Mouse (Mus musculus): ENCODE measurements around the gene Nos3. TPM values are rescaled to one million over a fixed set of nuclear protein-coding genes. Genes with fewer than 3 reads are reported as not detected.

Gene Nos3
- polyA plus RNA-seq, 1 experiment from 2014 or later, result 9.2 TPM

DNA sequence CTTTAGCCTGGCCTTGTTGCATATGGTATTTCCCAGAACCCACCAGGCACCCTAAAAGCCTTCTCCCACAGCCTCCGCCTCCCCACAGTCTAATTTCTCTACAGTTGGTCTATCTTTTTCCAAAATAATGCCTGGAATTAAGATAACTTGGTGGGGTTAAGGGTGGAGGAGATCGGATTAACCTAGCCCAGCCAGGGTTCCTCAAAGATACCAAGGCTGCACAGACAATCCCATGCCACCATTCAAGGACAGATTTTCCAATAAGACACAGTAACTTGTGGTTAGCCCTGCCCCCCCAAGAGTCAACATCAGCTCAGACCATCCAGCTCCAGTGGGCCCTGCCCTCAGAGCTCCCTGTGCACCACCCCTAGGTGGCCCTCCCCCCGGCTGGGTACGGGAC is 15.9 kb downstream of the Nos3 start:
- Histone ChIP-seq H3K9ac (replicated peaks) (no peak overlapping the region), H3K4me3 (no peak overlapping the region), H3K4me1 (peaks cover 10% of the 10 kb centered on the region), H3K27ac (replicated peaks) (no peak overlapping the region), H3K36me3 (no peaks in the 10 kb centered on the region), H3K4me2 (replicated peaks) (no peak overlapping the region), H3K9me3 (no peaks in the 10 kb centered on the region), H3K27me3 (peaks cover 10% of the 10 kb centered on the region)
- WGBS, result 94% methylated on average over 4 of the region's 4 CpGs
- ATAC-seq (ENCODE audit: low FRiP score, low read depth), result no peak

DNA sequence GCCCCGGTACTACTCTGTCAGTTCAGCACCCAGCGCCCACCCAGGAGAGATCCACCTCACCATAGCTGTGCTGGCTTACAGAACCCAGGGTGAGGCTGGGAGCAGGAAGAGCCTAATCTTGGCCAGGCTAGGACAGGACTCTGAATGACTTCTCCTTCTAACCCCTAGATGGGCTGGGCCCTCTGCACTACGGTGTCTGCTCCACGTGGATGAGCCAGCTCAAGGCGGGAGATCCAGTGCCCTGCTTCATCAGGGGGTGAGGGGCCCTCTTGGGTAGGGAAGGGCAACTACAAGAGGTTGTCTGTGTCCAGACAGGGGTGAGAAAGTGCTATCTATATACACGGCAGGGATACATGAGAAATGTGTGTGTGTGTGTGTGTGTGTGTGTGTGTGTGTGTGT is 16.9 kb downstream of the Nos3 start:
- Histone ChIP-seq H3K36me3 (no peaks in the 10 kb centered on the region), H3K4me2 (replicated peaks) (no peak overlapping the region), H3K27me3 (peaks cover 20% of the 10 kb centered on the region), H3K4me1 (peaks cover 10% of the 10 kb centered on the region), H3K27ac (replicated peaks) (no peak overlapping the region), H3K9me3 (no peaks in the 10 kb centered on the region), H3K9ac (replicated peaks) (no peak overlapping the region), H3K4me3 (no peak overlapping the region)
- WGBS, result 69% methylated on average over 6 of the region's 6 CpGs
- no peak for ATAC-seq (ENCODE audit: low FRiP score, low read depth)

DNA sequence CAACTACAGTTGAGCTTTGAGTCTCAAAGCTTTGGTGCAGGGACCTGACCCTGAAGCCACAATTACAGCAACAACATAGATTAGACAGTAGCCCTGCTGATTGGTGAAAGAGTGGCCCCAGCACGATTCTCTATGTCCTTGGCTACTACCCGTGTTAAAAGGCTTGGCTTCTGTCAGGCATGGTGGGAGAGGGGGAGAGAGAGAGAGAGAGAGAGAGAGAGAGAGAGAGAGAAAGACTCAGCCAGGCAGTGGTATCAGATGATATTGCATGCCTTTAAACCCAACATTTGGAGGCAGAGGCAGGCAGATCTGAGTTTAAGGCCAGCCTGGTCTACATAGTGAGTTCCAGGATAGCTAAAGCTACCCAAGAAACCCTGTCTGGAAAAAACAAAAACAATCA is 17.4 kb downstream of the Nos3 start:
- H3K4me2 ChIP-seq (replicated peaks), result no peak overlapping the region
- H3K27me3 ChIP-seq, result peaks cover 25% of the 10 kb centered on the region
- WGBS, result 65% methylated on average over 2 of the region's 2 CpGs
- H3K9me3 ChIP-seq, result no peaks in the 10 kb centered on the region
- H3K4me3 ChIP-seq, result no peak overlapping the region
- H3K27ac ChIP-seq (replicated peaks), result no peak overlapping the region
- ATAC-seq (ENCODE audit: low FRiP score, low read depth), result no peak
- no peak overlapping the region for H3K9ac ChIP-seq (replicated peaks)
- no peaks in the 10 kb centered on the region for H3K36me3 ChIP-seq
- H3K4me1 ChIP-seq, result peaks cover 14% of the 10 kb centered on the region

DNA sequence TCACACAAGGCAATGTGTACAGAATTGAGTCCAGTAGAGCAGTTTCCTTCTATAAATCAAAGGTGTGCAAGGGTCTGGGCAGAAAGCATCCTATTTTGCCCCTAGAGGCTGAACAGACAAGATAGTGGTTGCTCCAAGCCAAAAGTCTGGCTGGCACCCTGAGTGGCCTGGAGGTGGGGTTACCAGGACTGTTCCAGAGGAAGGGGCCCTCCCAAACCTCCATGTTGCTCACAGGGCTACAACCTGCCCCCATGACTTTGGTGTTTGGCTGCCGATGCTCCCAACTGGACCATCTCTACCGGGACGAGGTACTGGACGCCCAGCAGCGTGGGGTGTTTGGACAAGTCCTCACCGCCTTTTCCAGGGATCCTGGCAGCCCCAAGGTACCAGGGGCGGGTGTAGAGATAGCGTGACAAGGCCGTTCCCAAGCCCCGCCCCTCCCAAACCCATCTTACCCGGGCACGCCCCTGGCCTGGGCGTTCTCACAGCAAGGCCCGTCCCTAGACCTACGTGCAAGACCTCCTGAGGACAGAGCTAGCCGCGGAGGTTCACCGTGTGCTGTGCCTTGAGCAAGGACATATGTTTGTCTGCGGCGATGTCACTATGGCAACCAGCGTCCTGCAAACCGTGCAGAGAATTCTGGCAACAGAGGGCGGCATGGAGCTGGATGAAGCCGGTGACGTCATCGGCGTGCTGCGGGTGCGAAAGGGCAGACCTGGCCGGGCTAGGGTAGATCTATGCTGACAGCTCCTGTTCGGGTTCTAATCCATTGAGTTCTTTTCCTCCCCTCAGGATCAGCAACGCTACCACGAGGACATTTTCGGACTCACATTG is 18.6 kb downstream of the Nos3 start:
- peak; percentile 83 for ATAC-seq (ENCODE audit: low FRiP score, low read depth)
- Histone ChIP-seq H3K9me3 (no peaks in the 10 kb centered on the region), H3K9ac (replicated peaks) (peak overlapping the region; percentile 53), H3K36me3 (no peaks in the 10 kb centered on the region), H3K4me2 (replicated peaks) (peak overlapping the region; percentile 70), H3K4me1 (peaks cover 24% of the 10 kb centered on the region), H3K27ac (replicated peaks) (peak overlapping the region; percentile 66), H3K27me3 (peaks cover 38% of the 10 kb centered on the region), H3K4me3 (peak overlapping the region; percentile 50)
- under 1% methylated on average over 34 of the region's 34 CpGs for WGBS

DNA sequence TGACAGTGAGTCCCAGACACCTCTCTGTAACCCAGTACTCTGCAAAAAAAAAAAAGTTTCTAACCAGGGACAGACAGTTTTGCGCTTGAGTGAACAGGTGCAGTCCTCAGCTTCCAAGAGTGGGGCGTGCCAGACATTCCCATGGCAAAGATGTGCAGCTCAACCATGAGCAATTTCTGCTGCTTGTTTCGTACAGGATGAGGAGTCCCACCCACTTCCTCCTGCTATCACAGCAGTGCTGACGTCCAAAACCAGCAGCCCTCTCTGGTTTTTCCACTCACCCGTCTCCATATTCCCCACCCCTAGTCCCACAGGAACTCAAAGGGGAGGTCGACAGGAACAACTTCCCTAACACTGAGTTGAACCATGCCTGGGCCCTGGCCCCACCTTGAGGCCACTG is 19.8 kb downstream of the Nos3 start:
- H3K36me3 ChIP-seq, result no peaks in the 10 kb centered on the region
- peaks cover 49% of the 10 kb centered on the region for H3K27me3 ChIP-seq
- WGBS, result 72% methylated on average over 6 of the region's 6 CpGs
- H3K9me3 ChIP-seq, result no peaks in the 10 kb centered on the region
- no peak overlapping the region for H3K9ac ChIP-seq (replicated peaks)
- H3K4me1 ChIP-seq, result peaks cover 28% of the 10 kb centered on the region
- H3K4me2 ChIP-seq (replicated peaks), result no peak overlapping the region; the same call in 1 of the 2 replicates
- ATAC-seq (ENCODE audit: low FRiP score, low read depth), result no peak
- H3K4me3 ChIP-seq, result no peak overlapping the region
- H3K27ac ChIP-seq (replicated peaks), result no peak overlapping the region

DNA sequence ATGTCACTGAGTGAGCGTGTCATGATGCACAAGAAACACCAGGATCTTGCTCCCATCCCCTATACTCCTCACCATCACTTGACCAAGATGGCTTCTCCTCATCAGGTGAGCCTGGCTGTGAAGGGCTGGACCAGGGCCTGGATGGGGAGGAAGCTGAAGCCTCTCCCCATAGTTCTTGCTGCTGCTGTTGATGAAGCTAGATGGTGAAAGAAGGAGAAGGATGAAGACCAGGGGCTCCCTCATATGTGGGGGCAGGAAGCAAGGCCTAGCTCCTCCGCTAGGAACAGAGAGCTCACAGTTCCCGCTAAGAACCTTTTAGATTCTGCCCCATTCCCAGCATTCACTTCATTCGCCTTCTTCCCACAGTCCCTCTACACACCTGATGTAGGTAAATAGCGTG is 20.8 kb downstream of the Nos3 start:
- peaks cover 58% of the 10 kb centered on the region for H3K27me3 ChIP-seq
- 89% methylated on average over 5 of the region's 5 CpGs for WGBS
- no peak for ATAC-seq (ENCODE audit: low FRiP score, low read depth)

DNA sequence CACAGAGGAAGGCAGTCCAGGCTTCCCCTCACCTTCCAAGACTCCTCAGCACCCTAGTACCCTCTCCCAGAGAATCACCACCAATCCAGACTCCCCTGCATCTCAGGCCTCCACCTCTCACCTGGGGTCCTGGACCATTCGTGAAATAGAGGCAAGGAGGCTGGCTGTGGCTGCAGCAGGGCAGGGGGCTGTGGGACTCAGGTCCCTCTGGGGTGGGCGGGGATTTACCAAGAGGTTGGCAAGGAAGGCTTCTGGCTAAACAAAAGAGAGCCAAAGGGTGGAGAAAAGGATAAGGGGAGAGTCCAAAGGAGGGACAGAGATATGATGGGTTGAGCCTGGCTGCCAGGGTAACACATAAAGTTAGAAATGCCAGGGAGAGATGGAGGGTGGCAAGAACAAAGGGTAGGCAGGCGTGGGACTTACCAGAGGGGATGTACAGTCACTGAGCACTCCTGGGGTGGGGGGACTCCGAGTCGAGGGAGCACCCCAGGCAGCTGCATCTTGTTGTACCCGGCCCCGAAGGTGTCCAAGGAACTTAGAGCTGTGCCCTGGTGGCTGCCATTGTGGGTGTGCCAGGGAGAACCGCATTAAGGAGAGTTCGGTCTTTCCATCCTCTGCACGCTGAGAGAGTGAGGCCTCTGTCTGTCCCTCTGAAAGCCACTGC is 21.4 kb downstream of the Nos3 start:
- peaks cover 28% of the 10 kb centered on the region for H3K4me1 ChIP-seq
- no peaks in the 10 kb centered on the region for H3K36me3 ChIP-seq
- peaks cover 64% of the 10 kb centered on the region for H3K27me3 ChIP-seq
- H3K27ac ChIP-seq (replicated peaks), result no peak overlapping the region
- ATAC-seq (ENCODE audit: low FRiP score, low read depth), result no peak
- no peak overlapping the region for H3K4me3 ChIP-seq
- H3K9me3 ChIP-seq, result no peaks in the 10 kb centered on the region
- no peak overlapping the region for H3K4me2 ChIP-seq (replicated peaks)
- WGBS, result 76% methylated on average over 10 of the region's 10 CpGs
- no peak overlapping the region for H3K9ac ChIP-seq (replicated peaks)

More for the DNA sequence above, 20.8 kb downstream of the Nos3 start:
- no peaks in the 10 kb centered on the region for H3K36me3 ChIP-seq
- H3K4me3 ChIP-seq, result no peak overlapping the region
- H3K4me1 ChIP-seq, result peaks cover 28% of the 10 kb centered on the region
- no peaks in the 10 kb centered on the region for H3K9me3 ChIP-seq
- no peak overlapping the region for H3K4me2 ChIP-seq (replicated peaks)
- H3K9ac ChIP-seq (replicated peaks), result no peak overlapping the region
- H3K27ac ChIP-seq (replicated peaks), result no peak overlapping the region

DNA sequence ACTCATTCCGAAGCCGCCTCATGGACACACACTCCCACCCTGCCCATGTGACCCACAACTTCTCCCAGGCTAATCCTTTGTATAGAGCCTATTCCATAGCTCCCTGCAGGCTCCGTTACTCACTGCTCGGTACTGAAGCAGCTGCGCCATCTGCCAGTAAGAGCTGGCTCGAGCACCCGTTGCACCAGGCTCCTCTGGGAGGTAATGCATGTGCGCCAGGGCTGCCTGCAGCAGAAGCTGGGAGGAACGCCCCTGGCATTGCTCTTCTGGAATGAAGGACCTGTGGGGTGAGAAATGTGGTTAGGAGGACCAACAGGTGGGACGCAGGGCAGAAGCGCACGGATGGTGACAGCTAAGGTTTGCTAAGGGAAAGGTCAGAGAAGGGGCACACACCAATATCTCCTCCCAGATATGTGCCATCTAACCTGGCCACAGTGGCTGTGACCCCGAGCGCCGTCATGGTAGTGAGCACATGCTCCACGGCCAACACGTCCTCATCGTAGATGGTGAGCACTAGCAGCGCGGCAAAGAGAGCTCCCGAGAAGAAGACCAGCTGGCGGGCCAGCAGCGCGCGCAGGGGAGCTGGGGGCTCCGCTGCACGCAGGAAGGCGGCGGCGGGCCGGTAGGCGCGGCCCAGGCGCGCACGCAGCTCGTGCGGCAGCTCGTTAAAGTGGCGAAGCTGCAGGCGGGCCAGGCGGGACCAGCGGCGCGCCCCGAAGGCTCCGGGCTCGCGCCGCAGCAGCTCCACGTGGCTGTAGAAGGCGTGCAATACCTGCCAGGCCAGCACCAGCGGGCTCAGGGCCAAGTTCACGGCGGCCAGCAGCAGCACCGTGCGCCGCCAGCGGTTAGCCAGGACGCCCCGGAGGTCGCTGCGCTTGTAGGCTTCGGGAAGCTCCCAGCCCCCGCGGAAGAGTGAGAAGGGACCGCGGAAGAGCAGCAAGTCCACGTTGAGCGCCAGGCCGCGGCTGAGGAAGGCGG is 22.9 kb downstream of the Nos3 start:
- H3K9me3 ChIP-seq, result no peaks in the 10 kb centered on the region
- peak overlapping the region; percentile 47 for H3K4me3 ChIP-seq
- H3K9ac ChIP-seq (replicated peaks), result peak overlapping the region; percentile 46
- H3K27me3 ChIP-seq, result peaks cover 65% of the 10 kb centered on the region
- no peak overlapping the region for H3K27ac ChIP-seq (replicated peaks)
- H3K36me3 ChIP-seq, result no peaks in the 10 kb centered on the region
- peaks cover 28% of the 10 kb centered on the region for H3K4me1 ChIP-seq
- peak; percentile 41 for ATAC-seq (ENCODE audit: low FRiP score, low read depth)
- under 1% methylated on average over 72 of the region's 73 CpGs for WGBS
- H3K4me2 ChIP-seq (replicated peaks), result peak overlapping the region; percentile 88

DNA sequence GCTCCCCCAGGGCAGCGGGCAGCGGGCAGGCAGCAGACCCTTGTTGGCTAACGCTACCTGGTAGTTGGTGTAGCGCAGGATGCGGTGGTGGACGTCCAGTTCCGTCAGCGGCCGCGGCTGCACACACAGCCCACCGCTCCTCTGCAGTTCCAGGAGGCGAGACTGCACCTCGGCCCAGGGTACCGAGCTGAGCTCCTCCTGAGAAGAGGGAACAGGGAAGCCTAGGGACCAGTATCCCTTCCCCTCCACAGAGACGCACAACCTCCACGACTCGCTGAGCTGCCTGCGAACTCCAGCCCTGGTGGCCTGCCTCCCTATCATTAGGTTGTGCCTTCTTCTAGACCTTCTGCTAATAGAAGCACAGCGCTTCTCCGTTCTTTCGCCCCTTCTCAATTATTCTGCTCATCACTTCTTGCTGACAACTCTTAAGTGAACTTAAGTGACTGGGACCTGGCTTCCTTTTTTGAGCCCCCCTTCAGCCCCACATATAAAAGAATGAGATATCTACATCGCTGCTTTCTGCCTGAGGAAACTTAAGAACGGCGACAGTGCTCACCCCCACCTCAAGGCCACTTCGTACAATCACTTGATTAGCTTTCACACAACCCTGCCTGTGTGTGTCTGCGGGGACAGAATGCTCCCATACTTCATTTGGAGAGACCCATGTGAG is 23.8 kb downstream of the Nos3 start:
- Histone ChIP-seq H3K27me3 (peaks cover 65% of the 10 kb centered on the region), H3K27ac (replicated peaks) (no peak overlapping the region)

DNA sequence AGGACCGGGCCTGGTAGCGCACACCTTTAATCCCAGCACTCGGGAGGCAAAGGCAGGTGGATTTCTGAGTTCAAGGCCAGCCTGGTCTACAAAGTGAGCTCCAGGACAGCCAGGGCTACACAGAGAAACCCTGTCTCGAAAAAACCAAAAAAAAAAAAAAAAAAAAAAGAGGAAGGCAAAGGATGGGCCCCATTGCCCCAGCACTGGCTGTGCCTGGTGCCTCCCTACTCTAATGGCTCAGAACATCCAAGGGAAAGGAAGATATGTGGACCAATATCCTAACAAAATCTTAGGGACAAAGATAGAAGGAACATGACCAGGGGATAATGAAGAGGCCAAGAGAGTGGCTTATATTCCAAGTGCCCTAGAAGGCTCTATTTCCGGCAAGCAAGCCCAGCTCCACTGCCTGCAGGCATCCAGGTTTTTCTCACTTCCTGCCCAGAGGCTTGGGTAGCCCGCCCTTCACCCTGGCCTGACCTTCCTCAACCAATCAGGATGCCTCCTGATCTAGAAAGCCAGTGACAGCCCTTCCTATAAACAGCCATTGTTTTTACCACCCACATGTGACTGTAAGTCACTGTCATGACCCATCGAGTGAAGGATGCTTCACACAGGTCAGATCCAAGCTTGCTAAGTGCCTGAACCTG is 24.5 kb downstream of the Nos3 start:
- no peak overlapping the region; the same call in 1 of the 2 replicates for H3K9ac ChIP-seq (replicated peaks)
- H3K27me3 ChIP-seq, result peaks cover 65% of the 10 kb centered on the region
- ATAC-seq (ENCODE audit: low FRiP score, low read depth), result no peak
- WGBS, result 53% methylated on average over 7 of the region's 7 CpGs
- no peaks in the 10 kb centered on the region for H3K9me3 ChIP-seq
- H3K4me1 ChIP-seq, result peaks cover 22% of the 10 kb centered on the region
- H3K27ac ChIP-seq (replicated peaks), result no peak overlapping the region
- H3K4me3 ChIP-seq, result no peak overlapping the region
- no peaks in the 10 kb centered on the region for H3K36me3 ChIP-seq
- H3K4me2 ChIP-seq (replicated peaks), result no peak overlapping the region

More for the DNA sequence above, 23.8 kb downstream of the Nos3 start:
- WGBS, result 22% methylated on average over 26 of the region's 26 CpGs
- Histone ChIP-seq H3K9me3 (no peaks in the 10 kb centered on the region), H3K4me2 (replicated peaks) (peak overlapping the region; percentile 88), H3K36me3 (no peaks in the 10 kb centered on the region), H3K4me1 (peaks cover 23% of the 10 kb centered on the region), H3K9ac (replicated peaks) (peak overlapping the region; percentile 46), H3K4me3 (peak overlapping the region; percentile 47)
- no peak for ATAC-seq (ENCODE audit: low FRiP score, low read depth)

DNA sequence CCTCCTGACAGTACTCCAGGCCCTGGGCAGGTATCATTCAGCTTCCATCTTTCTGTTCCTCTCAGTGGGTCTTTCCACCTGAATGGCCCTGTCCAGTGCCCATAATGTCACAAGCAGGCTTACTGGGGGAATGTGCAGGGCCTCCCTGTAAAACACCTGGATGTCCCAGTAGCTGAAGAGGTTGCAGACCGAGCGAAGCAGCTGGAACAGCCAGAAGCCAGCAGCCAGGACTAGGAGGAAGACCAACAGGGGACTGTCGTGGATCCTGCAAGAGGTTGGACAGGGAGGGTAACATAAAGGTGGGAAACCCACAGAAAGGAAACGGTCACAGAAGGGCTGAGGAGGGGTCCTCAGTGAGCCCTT is 25.0 kb downstream of the Nos3 start:
- peaks cover 22% of the 10 kb centered on the region for H3K4me1 ChIP-seq
- no peak overlapping the region for H3K27ac ChIP-seq (replicated peaks)
- H3K27me3 ChIP-seq, result peaks cover 63% of the 10 kb centered on the region
- no peak overlapping the region; the same call in 1 of the 2 replicates for H3K9ac ChIP-seq (replicated peaks)
- no peaks in the 10 kb centered on the region for H3K36me3 ChIP-seq
- no peak overlapping the region for H3K4me2 ChIP-seq (replicated peaks)
- no peak overlapping the region for H3K4me3 ChIP-seq
- no peaks in the 10 kb centered on the region for H3K9me3 ChIP-seq
- WGBS, result 81% methylated on average over 4 of the region's 4 CpGs
- no peak for ATAC-seq (ENCODE audit: low FRiP score, low read depth)
